Mouse (Mus musculus): ENCODE measurements around the gene Car12. TPM values are rescaled to one million over a fixed set of nuclear protein-coding genes. Genes with fewer than 3 reads are reported as not detected.
"Not testable (repeated sequence)": the region's sequence is repeated elsewhere in the genome, so short reads cannot be mapped to it uniquely, and the experiment has no call there.

The Car12 gene
- polyA plus RNA-seq, 1 experiment from 2014 or later: 2.8 TPM

DNA sequence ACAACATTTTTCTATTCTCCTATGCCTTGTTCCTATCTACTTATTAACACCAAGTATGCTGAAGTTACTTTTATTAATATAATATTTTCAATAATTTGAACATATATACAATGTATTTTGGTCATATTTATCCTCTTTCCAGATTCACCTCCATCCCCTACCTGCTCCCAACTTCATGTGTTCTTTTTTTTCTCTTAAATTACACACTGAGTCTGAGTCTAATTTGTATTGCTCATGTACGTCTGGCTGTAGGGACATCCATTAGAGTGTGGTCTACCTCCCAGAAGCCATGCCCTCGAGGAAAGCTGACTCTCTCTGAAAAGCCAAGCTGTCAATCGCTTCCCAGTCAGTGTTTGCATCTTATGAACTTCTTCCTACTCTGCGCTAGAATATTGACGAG is 83.3 kb downstream of the Car12 start, which contains the start of gene Gm10647:
Gene Gm10647 (plus strand): TSS at position 301 of the 400 bp plus-strand sequence.
- no peaks in the 10 kb centered on the region for H3K9me3 ChIP-seq (ENCODE audit: control insufficient read depth, low read length)
- no peak within 1 kb of the TSS for H3K9ac ChIP-seq (ENCODE audit: low read length)
- H3K4me3 ChIP-seq (ENCODE audit: low read depth, low read length): peak within 1 kb of the TSS; percentile 63
- no peaks in the 10 kb centered on the region for H3K36me3 ChIP-seq (ENCODE audit: control insufficient read depth, insufficient read depth, low read length)
- H3K4me1 ChIP-seq (ENCODE audit: control insufficient read depth, insufficient read depth, low read length): peaks cover 4% of the 10 kb centered on the region; the same call in 1 of the 2 replicates
- DNase-seq (ENCODE audit: low spot score): no peak
- ATAC-seq (ENCODE audit: insufficient number of reproducible peaks, low FRiP score, low TSS enrichment, low read depth): no peak
- 66% methylated on average over 5 of the region's 5 CpGs for WGBS
- H3K27ac ChIP-seq (replicated peaks; ENCODE audit: low read depth, low read length): peak within 1 kb of the TSS; percentile 36; the same call in 1 of the 2 replicates
- no peaks in the 10 kb centered on the region for H3K27me3 ChIP-seq (ENCODE audit: control insufficient read depth, insufficient read depth, low read length)
- peak within 1 kb of the TSS; percentile 69 for H3K4me2 ChIP-seq (ENCODE audit: low read depth, severe bottlenecking)

DNA sequence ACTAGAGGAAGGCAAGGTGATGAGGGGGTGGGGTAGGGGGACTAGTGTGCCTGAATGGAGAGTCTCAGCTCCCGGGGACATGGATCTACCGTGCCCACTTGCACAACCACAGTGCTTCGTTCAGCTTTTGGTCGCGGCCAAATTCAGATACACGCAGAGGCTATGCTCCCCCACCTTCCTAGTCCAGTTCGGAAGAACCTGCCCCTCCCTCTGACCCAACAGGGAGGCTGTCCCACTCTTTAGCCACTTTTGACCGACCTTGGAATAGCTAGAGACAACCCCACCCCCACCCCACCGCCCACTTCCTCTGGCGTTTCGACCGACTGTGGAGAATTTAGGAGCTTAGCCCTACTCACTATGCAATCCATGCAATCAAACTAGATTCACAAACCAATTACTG is 88.5 kb downstream of the Car12 start:
- 46% methylated on average over 12 of the region's 12 CpGs for WGBS
- Histone ChIP-seq H3K9ac (ENCODE audit: low read length) (no peak overlapping the region), H3K27me3 (ENCODE audit: control insufficient read depth, insufficient read depth, low read length) (0 out of 2 replicates have a peak, but pooled peaks cover 4% of the 10 kb centered on the region), H3K4me3 (ENCODE audit: low read depth, low read length) (no peak overlapping the region), H3K4me1 (ENCODE audit: control insufficient read depth, insufficient read depth, low read length) (peaks cover 3% of the 10 kb centered on the region; the same call in 1 of the 2 replicates), H3K36me3 (ENCODE audit: control insufficient read depth, insufficient read depth, low read length) (no peaks in the 10 kb centered on the region), H3K4me2 (ENCODE audit: low read depth, severe bottlenecking) (no peak overlapping the region), H3K9me3 (ENCODE audit: control insufficient read depth, low read length) (no peaks in the 10 kb centered on the region), H3K27ac (replicated peaks; ENCODE audit: low read depth, low read length) (no peak overlapping the region)
- no peak for DNase-seq (ENCODE audit: low spot score)
- no peak for ATAC-seq (ENCODE audit: insufficient number of reproducible peaks, low FRiP score, low TSS enrichment, low read depth)

DNA sequence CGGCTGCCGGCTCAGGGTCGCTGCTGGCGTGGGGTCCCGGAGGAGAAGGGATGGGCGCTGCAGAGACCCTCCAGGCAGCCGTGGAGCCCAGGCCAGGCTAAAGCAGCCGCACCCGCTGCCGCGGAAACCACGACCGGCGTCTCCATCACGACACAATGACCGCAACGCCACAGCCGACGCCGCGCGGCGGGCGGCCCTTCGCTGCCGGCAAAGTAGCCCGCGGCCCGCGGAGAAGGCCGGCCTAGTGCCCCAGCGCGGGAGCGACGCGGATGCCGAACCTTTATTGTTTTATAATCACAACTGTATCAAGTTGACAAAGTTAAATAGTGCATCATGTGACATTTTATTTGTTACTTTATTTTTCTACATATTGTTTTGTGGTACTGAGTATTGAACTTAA is 92.5 kb downstream of the Car12 start:
- Histone ChIP-seq H3K9ac (ENCODE audit: low read length) (0 out of 2 replicates have a peak overlapping the region, but pooled peaks have one; percentile 37), H3K4me3 (ENCODE audit: low read depth, low read length) (0 out of 2 replicates have a peak overlapping the region, but pooled peaks have one; percentile 8), H3K4me2 (ENCODE audit: low read depth, severe bottlenecking) (peak overlapping the region; percentile 39)
- H3K9me3 ChIP-seq (ENCODE audit: control insufficient read depth, low read length); H3K36me3 ChIP-seq (ENCODE audit: control insufficient read depth, insufficient read depth, low read length); ATAC-seq (ENCODE audit: insufficient number of reproducible peaks, low FRiP score, low TSS enrichment, low read depth); H3K4me1 ChIP-seq (ENCODE audit: control insufficient read depth, insufficient read depth, low read length); H3K27ac ChIP-seq (replicated peaks; ENCODE audit: low read depth, low read length); H3K27me3 ChIP-seq (ENCODE audit: control insufficient read depth, insufficient read depth, low read length): not testable (repeated sequence)
- peak; percentile 61 for DNase-seq (ENCODE audit: low spot score)
- WGBS: 2% methylated on average over 30 of the region's 37 CpGs

DNA sequence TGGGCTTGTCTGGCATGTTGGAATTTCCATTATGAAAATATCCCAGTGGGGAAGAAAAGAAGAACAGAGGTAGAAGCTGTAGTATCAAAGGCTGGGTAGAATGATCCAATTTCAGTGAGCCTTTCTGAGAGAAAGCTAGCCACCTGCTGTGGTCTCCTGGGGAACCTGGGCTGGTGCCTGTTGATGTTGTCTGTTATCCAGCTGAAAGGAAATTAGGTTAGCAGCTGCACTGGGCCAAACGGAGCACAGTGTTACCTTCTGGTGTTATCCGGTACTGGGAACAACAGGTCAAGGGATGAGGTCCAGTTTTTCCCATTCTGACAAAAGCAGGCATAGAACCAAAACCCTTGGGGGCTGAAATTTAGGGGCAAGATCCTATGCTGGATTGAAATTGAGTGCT is 99.9 kb downstream of the Car12 start:
- Histone ChIP-seq H3K4me2 (ENCODE audit: low read depth, severe bottlenecking) (no peak overlapping the region), H3K27ac (replicated peaks; ENCODE audit: low read depth, low read length) (no peak overlapping the region; the same call in 1 of the 2 replicates), H3K27me3 (ENCODE audit: control insufficient read depth, insufficient read depth, low read length) (no peaks in the 10 kb centered on the region), H3K9me3 (ENCODE audit: control insufficient read depth, low read length) (no peaks in the 10 kb centered on the region), H3K4me1 (ENCODE audit: control insufficient read depth, insufficient read depth, low read length) (peaks cover 9% of the 10 kb centered on the region; the same call in 1 of the 2 replicates), H3K4me3 (ENCODE audit: low read depth, low read length) (no peak overlapping the region), H3K36me3 (ENCODE audit: control insufficient read depth, insufficient read depth, low read length) (no peaks in the 10 kb centered on the region), H3K9ac (ENCODE audit: low read length) (no peak overlapping the region)
- 12% methylated on average over 2 of the region's 2 CpGs for WGBS
- no peak for ATAC-seq (ENCODE audit: insufficient number of reproducible peaks, low FRiP score, low TSS enrichment, low read depth)
- peak; percentile 46 for DNase-seq (ENCODE audit: low spot score)

Other genes starting within 250 kb of the Car12 start
- gene Fbxl22, start 199.1 kb upstream of the Car12 start, polyA plus RNA-seq (2014; fragmentation: Nextera tagmentation; extraction: Ambion mirVana): 1.5 and 1.9 TPM in 2 replicates
- gene Usp3, start 120.5 kb upstream of the Car12 start, polyA plus RNA-seq (2014; fragmentation: Nextera tagmentation; extraction: Ambion mirVana): 90.9 and 102 TPM in 2 replicates
- gene Aph1b, start 81.8 kb downstream of the Car12 start, polyA plus RNA-seq (2014; fragmentation: Nextera tagmentation; extraction: Ambion mirVana): 13.5 and 13.6 TPM in 2 replicates
- 0.13 and 0.28 TPM in 2 replicates for gene Gm10647, start 83.4 kb downstream of the Car12 start, polyA plus RNA-seq (2014; fragmentation: Nextera tagmentation; extraction: Ambion mirVana)
- gene Aph1c, start 121.0 kb downstream of the Car12 start, polyA plus RNA-seq (2014; fragmentation: Nextera tagmentation; extraction: Ambion mirVana): 1.1 and 3.2 TPM in 2 replicates
- 15.2 and 15.3 TPM in 2 replicates for gene Rab8b, start 206.0 kb downstream of the Car12 start, polyA plus RNA-seq (2014; fragmentation: Nextera tagmentation; extraction: Ambion mirVana)
- gene Rps27l, start 232.4 kb downstream of the Car12 start, polyA plus RNA-seq (2014; fragmentation: Nextera tagmentation; extraction: Ambion mirVana): 816 and 842 TPM in 2 replicates

Measured in limb, embryonic 11.5 days (tissue).